Mouse (Mus musculus) kidney, postnatal 0 days (tissue): ENCODE measurements around the gene Klhl31. TPM values are rescaled to one million over a fixed set of nuclear protein-coding genes. Genes with fewer than 3 reads are reported as not detected.

Source experiments
- ATAC-seq: fragments of 200-750 bp; cut with Nextera tagmentation; replicated peaks from 2 replicates; pipeline ENCODE4 v1.8.0; 2017; ENCODE audit warnings: low read depth, moderate number of reproducible peaks, moderate TSS enrichment, moderate library complexity; ENCODE audit not compliant: low FRiP score
- DNase-seq: peaks from one replicate; pipeline ENCODE4 v3.0.0-alpha.2; 2016; ENCODE audit warnings: low spot score
- H3K27ac ChIP-seq: fragments of 300-500 bp; sonication (generic); 2 replicates; pipeline ENCODE4 v1.5.1; 2014; ENCODE audit warnings: mild to moderate bottlenecking
- H3K27me3 ChIP-seq: fragments of 300-500 bp; sonication (generic); 2 replicates; pipeline ENCODE4 v1.6.1; 2014; ENCODE audit warnings: low read length, mixed read lengths; ENCODE audit not compliant: insufficient read depth
- H3K36me3 ChIP-seq: fragments of 300-500 bp; sonication (generic); 2 replicates; pipeline ENCODE4 v1.6.1; 2014; ENCODE audit warnings: low read length, mixed read lengths; ENCODE audit not compliant: insufficient read depth
- H3K4me1 ChIP-seq: fragments of 300-500 bp; sonication (generic); replicated peaks from 2 replicates; pipeline ENCODE4 v1.6.1; 2014; ENCODE audit warnings: antibody characterized with exemption, low read length, mixed read lengths; ENCODE audit not compliant: insufficient read depth
- H3K4me2 ChIP-seq: fragments of 300-500 bp; sonication (generic); 2 replicates; pipeline ENCODE4 v1.6.1; 2014; ENCODE audit warnings: mild to moderate bottlenecking, low read length, moderate library complexity, mixed read lengths
- H3K4me3 ChIP-seq: fragments of 300-500 bp; sonication (generic); replicated peaks from 2 replicates; pipeline ENCODE4 v1.5.1; 2014; ENCODE audit warnings: low read depth, low read length
- H3K9ac ChIP-seq: fragments of 300-500 bp; sonication (generic); 2 replicates; pipeline ENCODE4 v1.6.1; 2014; ENCODE audit warnings: low read depth, low read length
- H3K9me3 ChIP-seq: fragments of 300-500 bp; sonication (generic); replicated peaks from 2 replicates; pipeline ENCODE4 v1.6.1; 2016; ENCODE audit warnings: low read length, inconsistent platforms, mixed read lengths
- CTCF ChIP-seq: IDR thresholded peaks from 2 replicates; pipeline ENCODE4 v1.5.1; 2016; ENCODE audit warnings: antibody characterized with exemption, low read depth, mild to moderate bottlenecking, moderate library complexity
- WGBS: fragments of 180-500 bp; shearing (Covaris S2); extraction: QIAGEN DNeasy Blood & Tissue Kit; methylation state at CpG from one replicate; pipeline ENCODE4 v1.1.7; 2014; 5-methylcytosine and 5-hydroxymethylcytosine counted together
- polyA plus RNA-seq: library from polyadenylated mRNA; unstranded; fragments of >200 nt; fragmentation: Nextera tagmentation; extraction: Ambion mirVana; gene quantifications from 2 replicates; pipeline ENCODE4 v1.2.1, GENCODE M21; 2015

Gene Klhl31
- polyA plus RNA-seq, 1 experiment from 2014 or later, result 0.49 TPM

DNA sequence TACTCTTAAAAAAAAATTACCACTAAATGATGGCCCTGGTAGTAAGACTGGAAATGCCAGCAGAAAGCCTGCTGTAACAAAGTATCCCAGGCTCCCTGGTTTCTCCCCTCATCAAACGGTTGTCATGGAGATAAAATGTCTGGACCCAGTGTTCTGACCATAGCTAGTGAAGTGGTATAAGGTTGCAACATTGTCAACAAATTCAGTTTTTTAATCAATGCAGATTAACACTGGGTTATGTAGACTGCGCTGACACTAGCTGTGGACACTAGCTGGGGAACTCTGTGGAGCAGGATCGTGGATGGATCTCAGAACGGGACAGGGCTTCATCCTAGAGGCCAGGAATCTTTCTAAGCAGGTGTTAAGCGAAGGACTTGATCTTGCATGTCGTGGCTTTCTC is 70.2 kb downstream of the Klhl31 start:
- no peak for DNase-seq
- H3K9me3 ChIP-seq, result no peaks in the 10 kb centered on the region
- no peak overlapping the region for H3K4me2 ChIP-seq
- no peak for TF ChIP-seq CTCF
- H3K27ac ChIP-seq, result no peak overlapping the region
- H3K27me3 ChIP-seq, result no peaks in the 10 kb centered on the region
- no peaks in the 10 kb centered on the region for H3K4me1 ChIP-seq
- no peak for ATAC-seq
- H3K4me3 ChIP-seq, result no peak overlapping the region
- no peak overlapping the region for H3K9ac ChIP-seq
- 87% methylated on average over 6 of the region's 6 CpGs for WGBS
- no peaks in the 10 kb centered on the region for H3K36me3 ChIP-seq

- TF ChIP-seq CTCF, result no peak
- no peaks in the 10 kb centered on the region for H3K4me1 ChIP-seq
- ATAC-seq (no peak), DNase-seq (no peak)
- WGBS, result 71% methylated on average over 9 of the region's 9 CpGs
- H3K36me3 ChIP-seq, result no peaks in the 10 kb centered on the region
- no peak overlapping the region for H3K9ac ChIP-seq
- H3K27me3 ChIP-seq, result no peaks in the 10 kb centered on the region
- no peaks in the 10 kb centered on the region for H3K9me3 ChIP-seq
- H3K4me3 ChIP-seq, result no peak overlapping the region
- no peak overlapping the region for H3K4me2 ChIP-seq
- H3K27ac ChIP-seq, result no peak overlapping the region
These were observed 71.3 kb downstream of the Klhl31 start for GRCm38 (mm10) chr9:77707433-77708139.

- ATAC-seq, result no peak
- H3K9me3 ChIP-seq, result no peaks in the 10 kb centered on the region
- no peaks in the 10 kb centered on the region for H3K4me1 ChIP-seq
- no peak overlapping the region for H3K9ac ChIP-seq
- no peaks in the 10 kb centered on the region for H3K36me3 ChIP-seq
- no peak overlapping the region for H3K4me2 ChIP-seq
- DNase-seq, result no peak
- 75% methylated on average over 5 of the region's 5 CpGs for WGBS
- H3K27me3 ChIP-seq, result no peaks in the 10 kb centered on the region
- no peak for TF ChIP-seq CTCF
- no peak overlapping the region for H3K4me3 ChIP-seq
- no peak overlapping the region for H3K27ac ChIP-seq
These were observed 72.7 kb downstream of the Klhl31 start for GRCm38 (mm10) chr9:77708950-77709349.

Other genes with a start within 250 kb of the Klhl31 start
- gene Lrrc1, start 91.6 kb upstream of the Klhl31 start, polyA plus RNA-seq, result 20.5 and 22.1 TPM in 2 replicates
- 41.7 and 44.6 TPM in 2 replicates for gene Gclc, start 118.0 kb downstream of the Klhl31 start, polyA plus RNA-seq